Mouse (Mus musculus) limb, embryonic 10.5 days (tissue): Measurements from ENCODE around the gene Gdf11. TPM values are rescaled to one million over a fixed set of nuclear protein-coding genes. Genes with fewer than 3 reads are reported as not detected.

Source experiments
- DNase-seq: peaks from one replicate; pipeline ENCODE4 v3.0.0-alpha.2; 2017; ENCODE audit warnings: low spot score
- H3K27ac ChIP-seq: fragments of 300-500 bp; sonication (generic); 2 replicates; pipeline ENCODE4 v1.5.1; 2016; ENCODE audit warnings: mild to moderate bottlenecking
- H3K27me3 ChIP-seq: fragments of 300-500 bp; sonication (generic); 2 replicates; pipeline ENCODE4 v1.6.1; 2016; ENCODE audit warnings: low read depth, mild to moderate bottlenecking; ENCODE audit not compliant: poor library complexity, severe bottlenecking
- H3K36me3 ChIP-seq: fragments of 300-500 bp; sonication (generic); 2 replicates; pipeline ENCODE4 v1.6.1; 2016; ENCODE audit warnings: mild to moderate bottlenecking, moderate library complexity
- H3K4me1 ChIP-seq: fragments of 300-500 bp; sonication (generic); 2 replicates; pipeline ENCODE4 v1.6.1; 2016
- H3K4me3 ChIP-seq: fragments of 300-500 bp; sonication (generic); 2 replicates; pipeline ENCODE4 v1.5.1; 2016; ENCODE audit warnings: mild to moderate bottlenecking, moderate library complexity
- H3K9me3 ChIP-seq: fragments of 300-500 bp; sonication (generic); replicated peaks from 2 replicates; pipeline ENCODE4 v1.6.1; 2016; ENCODE audit warnings: mild to moderate bottlenecking
- WGBS: fragments of 180-500 bp; shearing (Covaris S2); methylation state at CpG from one replicate; pipeline ENCODE4 v1.1.7; 2016; 5-methylcytosine and 5-hydroxymethylcytosine counted together
- polyA plus RNA-seq: library from polyadenylated mRNA; unstranded; fragments of >200 nt; fragmentation: Nextera tagmentation; extraction: Ambion mirVana; gene quantifications from 2 replicates; pipeline ENCODE4 v1.2.1, GENCODE M21; 2016

Gdf11 gene
- polyA plus RNA-seq = 16.2 TPM in 2 replicates

DNA sequence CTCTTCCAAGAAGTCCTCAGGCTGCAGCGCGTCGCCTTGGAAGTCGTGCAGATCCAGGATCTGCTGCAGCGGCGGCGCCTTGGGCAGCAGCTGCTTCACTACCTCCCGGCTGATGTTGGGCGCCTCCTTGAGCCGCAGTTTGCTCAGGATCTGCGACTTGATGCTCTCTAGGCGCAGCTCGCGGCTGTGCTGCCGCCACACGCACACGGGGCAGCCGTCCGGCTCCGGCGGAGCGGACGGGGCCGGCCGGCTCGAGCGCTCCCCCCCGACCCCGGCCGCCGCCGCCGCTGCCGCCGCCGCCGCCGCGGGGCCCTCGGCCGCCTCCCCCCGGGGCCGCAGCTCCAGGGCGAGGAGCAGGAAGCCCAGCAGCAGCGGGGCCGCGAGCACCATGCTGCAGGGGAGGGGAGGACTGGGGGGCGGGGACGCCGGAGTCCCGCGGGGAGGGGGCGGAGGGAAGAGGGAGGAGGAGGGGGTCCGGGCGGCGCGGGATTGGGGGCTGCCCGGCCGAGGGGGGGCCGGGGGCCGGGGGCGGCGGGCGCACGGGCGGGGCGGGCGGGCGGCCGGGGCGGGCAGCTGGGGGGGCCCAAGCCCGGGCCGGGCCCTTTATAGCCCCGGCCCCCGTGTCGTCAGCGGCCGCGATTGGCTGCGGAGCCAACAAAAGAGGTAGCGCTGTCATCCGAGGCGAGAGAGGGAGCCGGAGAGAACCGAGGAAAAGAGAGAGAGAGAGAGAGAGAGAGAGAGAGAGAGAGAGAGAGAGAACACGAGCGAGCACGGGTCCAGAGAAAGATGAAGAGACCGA lies at the start of gene Gdf11:
TSS of gene Gdf11 (minus strand) at position 423 of the 799 bp plus-strand sequence.
- Histone ChIP-seq H3K36me3 (peaks cover 19% of the 10 kb centered on the region), H3K4me3 (peak within 1 kb of the TSS; percentile 93), H3K27me3 (peaks cover 18% of the 10 kb centered on the region), H3K4me1 (peaks cover 60% of the 10 kb centered on the region), H3K9me3 (no peaks in the 10 kb centered on the region), H3K27ac (peak within 1 kb of the TSS; percentile 95)
- peak; percentile 90 for DNase-seq
- under 1% methylated on average over 60 of the region's 89 CpGs for WGBS

- Histone ChIP-seq H3K4me1 (no peaks in the 10 kb centered on the region), H3K27me3 (peaks cover 20% of the 10 kb centered on the region), H3K27ac (no peak overlapping the region), H3K9me3 (no peaks in the 10 kb centered on the region), H3K4me3 (no peak overlapping the region), H3K36me3 (no peaks in the 10 kb centered on the region)
- WGBS = 88% methylated on average over 10 of the region's 10 CpGs
- DNase-seq = no peak
Observed at GRCm38 (mm10) chr10:128940475-128941061, 49.0 kb upstream of the Gdf11 start.

DNA sequence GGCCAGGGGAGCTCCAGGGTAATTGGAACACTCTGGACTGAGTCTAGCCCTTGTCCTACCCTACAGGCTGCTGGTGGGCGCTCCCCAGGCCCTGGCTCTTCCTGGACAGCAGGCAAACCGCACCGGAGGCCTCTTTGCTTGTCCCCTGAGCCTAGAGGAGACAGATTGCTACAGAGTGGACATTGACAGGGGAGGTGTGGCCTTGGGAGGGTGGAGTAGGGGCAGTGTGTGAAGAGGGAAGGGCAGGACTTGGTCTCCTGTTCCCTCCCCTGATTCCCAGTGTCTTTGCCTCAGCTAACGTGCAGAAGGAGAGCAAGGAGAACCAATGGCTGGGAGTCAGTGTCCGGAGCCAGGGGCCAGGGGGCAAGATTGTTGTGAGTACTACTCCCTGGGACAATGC lies 47.5 kb upstream of the Gdf11 start:
- DNase-seq = no peak
- 58% methylated on average over 5 of the region's 5 CpGs for WGBS
- no peak overlapping the region for H3K27ac ChIP-seq
- no peaks in the 10 kb centered on the region for H3K36me3 ChIP-seq
- H3K27me3 ChIP-seq = peaks cover 36% of the 10 kb centered on the region
- peaks cover 6% of the 10 kb centered on the region for H3K4me1 ChIP-seq
- no peaks in the 10 kb centered on the region for H3K9me3 ChIP-seq
- no peak overlapping the region for H3K4me3 ChIP-seq

DNA sequence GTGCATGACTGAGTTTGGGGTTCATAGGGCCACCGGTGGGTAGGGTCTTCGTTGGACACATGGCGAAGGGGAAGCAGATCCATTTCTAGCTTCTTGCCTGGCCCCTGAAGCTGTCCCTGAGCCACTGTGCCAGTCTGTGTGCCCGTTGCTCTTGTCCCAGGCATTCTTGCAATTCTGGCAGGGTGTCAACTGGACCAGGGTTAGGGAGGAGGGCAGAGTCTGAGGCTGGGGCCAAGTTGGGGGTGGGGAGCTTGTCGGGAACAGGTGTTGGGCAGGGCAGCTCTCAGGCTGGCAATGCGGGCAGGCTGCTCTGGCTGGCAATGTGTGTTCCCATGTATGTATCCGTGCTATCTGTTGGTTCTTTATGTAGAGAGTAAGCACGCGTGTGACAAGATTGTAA lies 46.9 kb upstream of the Gdf11 start:
- 85% methylated on average over 9 of the region's 9 CpGs for WGBS
- Histone ChIP-seq H3K27ac (no peak overlapping the region), H3K4me1 (peaks cover 11% of the 10 kb centered on the region), H3K4me3 (no peak overlapping the region), H3K9me3 (no peaks in the 10 kb centered on the region), H3K36me3 (no peaks in the 10 kb centered on the region), H3K27me3 (peaks cover 41% of the 10 kb centered on the region)
- no peak for DNase-seq

DNA sequence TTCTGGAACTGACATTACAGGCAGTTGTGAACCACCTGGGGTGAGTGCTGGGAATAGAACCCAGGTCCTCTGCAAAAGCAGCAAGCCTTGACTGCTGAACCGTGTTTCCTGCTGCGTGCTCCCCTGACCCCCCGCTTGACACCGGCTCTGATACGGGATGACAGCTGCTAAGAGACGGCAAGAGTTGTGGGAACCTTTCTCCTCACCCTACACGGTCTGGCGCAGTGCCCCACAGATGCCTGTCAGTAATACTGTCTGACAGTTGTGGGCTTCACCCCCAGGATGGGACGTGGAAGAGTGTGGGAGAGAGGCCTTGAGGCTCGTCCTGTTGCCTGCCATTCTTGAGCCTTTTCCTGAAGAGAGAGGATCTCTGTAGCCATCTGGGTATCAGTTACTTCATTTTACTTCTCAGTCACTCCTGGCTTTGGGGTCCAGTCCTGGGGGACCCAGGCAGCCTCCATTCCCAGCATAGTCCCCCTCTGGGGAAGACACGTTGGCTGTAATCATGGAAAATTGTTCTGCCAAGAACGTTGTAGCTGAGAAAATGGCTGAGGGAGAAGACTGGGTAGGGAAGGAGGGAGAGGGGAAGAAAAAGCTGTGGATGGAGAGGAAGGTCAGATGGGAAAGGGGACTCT lies 46.4 kb upstream of the Gdf11 start:
- WGBS = 75% methylated on average over 12 of the region's 12 CpGs
- no peak for DNase-seq
- Histone ChIP-seq H3K27me3 (peaks cover 47% of the 10 kb centered on the region), H3K36me3 (no peaks in the 10 kb centered on the region), H3K9me3 (no peaks in the 10 kb centered on the region), H3K4me3 (no peak overlapping the region), H3K4me1 (peaks cover 15% of the 10 kb centered on the region), H3K27ac (no peak overlapping the region)

DNA sequence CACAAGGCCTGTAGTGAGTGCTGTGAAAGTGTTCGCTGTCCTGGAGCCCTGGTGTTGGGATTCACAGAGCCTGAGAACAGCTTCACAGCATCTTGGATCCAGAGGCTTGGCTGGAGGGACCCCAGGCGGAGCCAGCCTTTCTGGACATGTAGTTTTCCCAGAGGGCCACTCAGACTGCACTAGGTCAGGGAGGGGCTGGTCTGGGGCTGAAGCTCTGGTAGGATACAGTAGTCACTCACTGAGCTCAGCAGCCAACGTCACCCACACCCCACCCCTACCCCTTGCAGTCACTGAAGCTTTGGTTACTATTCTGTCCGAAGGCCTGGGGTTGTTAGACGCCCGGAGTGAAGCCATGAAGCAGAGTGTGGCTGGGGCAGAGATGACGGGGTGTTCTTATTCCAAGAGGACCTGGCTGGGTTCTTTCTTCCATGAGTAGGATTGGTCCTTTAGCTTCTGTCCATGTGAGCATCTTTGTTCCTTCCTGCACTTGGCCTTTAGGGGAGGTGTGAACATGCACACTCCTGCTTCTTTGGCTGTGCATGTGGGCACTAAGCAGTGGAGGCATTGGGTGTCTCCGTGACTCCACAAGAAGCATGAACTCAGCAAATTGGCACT lies 44.4 kb upstream of the Gdf11 start:
- Histone ChIP-seq H3K4me1 (peaks cover 15% of the 10 kb centered on the region), H3K9me3 (no peaks in the 10 kb centered on the region), H3K27me3 (peaks cover 66% of the 10 kb centered on the region), H3K27ac (no peak overlapping the region), H3K36me3 (no peaks in the 10 kb centered on the region), H3K4me3 (no peak overlapping the region)
- WGBS = 72% methylated on average over 8 of the region's 8 CpGs
- no peak for DNase-seq

GRCm38 (mm10) chr10:128934997-128935787 lies 43.7 kb upstream of the Gdf11 start:
- peaks cover 15% of the 10 kb centered on the region for H3K4me1 ChIP-seq
- peaks cover 73% of the 10 kb centered on the region for H3K27me3 ChIP-seq
- H3K27ac ChIP-seq = no peak overlapping the region
- DNase-seq = no peak
- 61% methylated on average over 7 of the region's 7 CpGs for WGBS
- H3K4me3 ChIP-seq = no peak overlapping the region
- no peaks in the 10 kb centered on the region for H3K9me3 ChIP-seq
- no peaks in the 10 kb centered on the region for H3K36me3 ChIP-seq

DNA sequence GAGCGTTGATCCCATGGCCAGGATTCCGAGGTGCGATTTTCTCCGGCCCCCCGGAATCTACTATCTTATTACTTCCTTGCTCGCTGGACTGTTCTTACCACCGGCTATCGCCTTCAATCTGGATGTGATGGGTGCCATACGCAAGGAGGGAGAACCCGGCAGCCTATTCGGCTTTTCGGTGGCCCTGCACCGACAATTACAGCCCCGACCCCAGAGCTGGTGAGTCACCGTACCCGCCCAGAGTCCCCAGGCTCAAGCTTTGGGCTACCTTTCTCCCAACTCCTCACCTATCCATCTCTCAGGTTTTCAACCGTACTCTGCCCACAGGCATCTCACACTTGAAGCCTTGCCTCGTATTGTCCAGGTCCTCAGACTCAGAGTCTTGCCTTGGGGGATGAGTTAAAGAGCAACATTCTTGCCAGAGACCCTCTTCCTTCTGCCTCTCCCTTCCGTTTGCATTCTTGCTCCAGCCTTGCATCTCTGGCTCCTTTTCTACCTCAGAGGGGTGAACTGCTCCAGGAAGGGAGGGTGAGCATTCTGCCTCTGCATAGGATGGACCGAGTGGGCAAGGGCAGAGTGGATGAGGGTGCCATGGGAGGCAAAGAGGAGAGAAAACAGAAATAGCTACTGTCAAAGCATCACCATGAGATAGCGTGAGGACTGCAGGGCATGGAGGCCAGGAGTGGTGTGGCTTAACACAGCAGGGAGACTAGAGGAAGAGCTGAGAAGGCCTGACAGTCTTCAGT lies 42.6 kb upstream of the Gdf11 start:
- DNase-seq = no peak
- Histone ChIP-seq H3K4me3 (peak overlapping the region; percentile 56), H3K27ac (no peak overlapping the region), H3K36me3 (no peaks in the 10 kb centered on the region), H3K27me3 (peaks cover 84% of the 10 kb centered on the region), H3K9me3 (no peaks in the 10 kb centered on the region), H3K4me1 (peaks cover 15% of the 10 kb centered on the region)
- WGBS = 3% methylated on average over 21 of the region's 21 CpGs

DNA sequence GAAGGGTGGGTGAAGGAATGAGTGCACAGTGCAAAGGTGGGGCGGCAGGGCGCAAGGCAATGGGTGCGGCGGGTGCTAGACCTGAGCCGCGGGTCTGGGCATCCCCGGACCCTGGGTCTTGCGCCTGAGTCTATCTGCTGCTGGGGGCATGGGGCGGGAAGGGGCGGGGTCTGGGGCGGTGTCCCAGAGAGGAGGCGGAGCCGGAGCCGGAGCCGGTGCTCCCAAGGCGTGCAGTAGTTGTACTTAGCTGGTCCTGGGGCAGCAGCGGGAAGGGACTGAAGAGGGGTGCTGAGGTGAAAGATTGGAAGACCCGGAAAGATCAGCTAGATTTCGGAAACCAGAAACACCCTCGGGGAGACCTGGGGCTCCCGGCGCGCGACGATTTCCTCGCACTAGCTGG lies 42.1 kb upstream of the Gdf11 start, which contains the start of gene Itga7:
TSS of gene Itga7 (plus strand) at position 245 of the 400 bp plus-strand sequence.
- under 1% methylated on average over 26 of the region's 26 CpGs for WGBS
- peaks cover 86% of the 10 kb centered on the region for H3K27me3 ChIP-seq

DNA sequence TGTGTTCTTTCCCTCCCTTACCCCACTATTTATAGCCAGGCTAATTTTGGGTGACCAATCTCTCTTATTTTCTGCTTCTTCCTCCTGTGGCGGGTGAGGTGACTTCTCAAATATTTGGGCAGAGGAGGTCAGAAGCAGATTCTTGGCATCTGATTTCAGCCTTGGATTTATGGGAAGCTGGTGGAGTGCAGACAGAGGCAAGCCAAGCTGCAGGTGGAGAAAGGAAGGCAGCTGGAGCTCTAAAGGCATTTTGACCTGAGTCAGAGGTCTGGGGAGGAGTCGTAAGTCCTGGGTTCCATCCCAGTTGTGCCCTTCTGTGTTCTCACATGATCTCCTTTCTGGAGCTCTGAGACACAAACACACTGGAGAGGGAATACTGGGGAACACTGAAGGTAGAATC lies 39.9 kb upstream of the Gdf11 start:
- 77% methylated on average over 2 of the region's 2 CpGs for WGBS
- DNase-seq = no peak
- Histone ChIP-seq H3K9me3 (no peaks in the 10 kb centered on the region), H3K27me3 (peaks cover 93% of the 10 kb centered on the region), H3K4me3 (no peak overlapping the region), H3K4me1 (peaks cover 15% of the 10 kb centered on the region), H3K36me3 (no peaks in the 10 kb centered on the region), H3K27ac (no peak overlapping the region)

More for the DNA sequence above, 42.1 kb upstream of the Gdf11 start, which contains the start of gene Itga7:
- Histone ChIP-seq H3K27ac (no peak within 1 kb of the TSS), H3K9me3 (no peaks in the 10 kb centered on the region), H3K4me1 (peaks cover 15% of the 10 kb centered on the region), H3K4me3 (peak within 1 kb of the TSS; percentile 56), H3K36me3 (no peaks in the 10 kb centered on the region)
- peak; percentile 78 for DNase-seq

GRCm38 (mm10) chr10:128929638-128930378 lies 38.3 kb upstream of the Gdf11 start:
- 81% methylated on average over 7 of the region's 7 CpGs for WGBS
- H3K27ac ChIP-seq = no peak overlapping the region
- peaks cover 76% of the 10 kb centered on the region for H3K27me3 ChIP-seq
- H3K9me3 ChIP-seq = no peaks in the 10 kb centered on the region
- H3K4me1 ChIP-seq = peaks cover 15% of the 10 kb centered on the region
- DNase-seq = no peak
- H3K36me3 ChIP-seq = no peaks in the 10 kb centered on the region
- no peak overlapping the region for H3K4me3 ChIP-seq
